Mouse (Mus musculus): ENCODE data around the gene Neu2.
A peak's percentile ranks its signal among the peaks of the same experiment; 100 is the strongest.

Gene Neu2

DNA sequence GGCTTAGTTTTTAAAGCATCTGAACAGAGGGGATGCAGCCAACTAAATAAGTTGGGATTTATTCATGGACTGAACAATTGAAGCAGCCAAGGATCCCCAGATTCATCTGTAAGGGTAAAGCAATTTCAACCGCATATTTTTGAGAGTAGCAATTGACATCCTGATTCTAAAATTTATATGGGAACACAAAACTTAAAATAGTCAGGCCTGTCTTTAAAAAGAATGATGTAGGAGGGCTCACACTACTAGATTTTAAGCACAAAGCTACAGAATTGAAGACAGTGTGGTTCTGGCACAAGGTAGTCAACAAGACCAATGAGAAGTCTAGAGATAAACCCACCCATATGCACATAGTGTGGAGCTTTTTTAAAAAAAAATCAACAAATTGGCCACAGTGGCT lies 27.3 kb downstream of the Neu2 start:
- no peak for DNase-seq (ENCODE audit: low spot score in 2 of 2)

DNA sequence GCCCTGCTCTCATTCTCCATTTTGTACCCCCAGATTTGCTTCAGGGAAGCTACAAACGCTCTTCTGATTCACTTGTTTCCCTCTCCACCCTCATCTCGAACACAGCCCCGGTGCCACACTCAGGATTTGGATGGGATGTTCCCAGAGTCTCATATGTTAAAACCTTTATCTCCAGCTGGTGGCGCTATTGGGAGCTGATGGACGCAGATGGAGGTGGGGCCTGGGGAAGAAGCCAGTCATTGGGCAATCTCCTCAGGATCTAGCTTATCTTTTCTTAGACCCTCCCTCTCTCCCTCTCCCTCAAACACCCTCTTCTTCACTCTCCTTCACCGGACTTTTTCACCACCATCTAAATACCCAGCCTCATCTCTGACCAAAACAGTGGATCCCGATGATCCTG lies 31.9 kb downstream of the Neu2 start:
- DNase-seq (ENCODE audit: low spot score in 2 of 2): peak in 1 of 2 experiments; percentile 26

GRCm38 (mm10) chr1:87551008-87551407 lies 41.3 kb downstream of the Neu2 start:
- DNase-seq (ENCODE audit: low spot score in 2 of 2): no peak

GRCm38 (mm10) chr1:87553586-87553985 lies 43.9 kb downstream of the Neu2 start:
- no peak for DNase-seq (ENCODE audit: low spot score in 2 of 2)

DNA sequence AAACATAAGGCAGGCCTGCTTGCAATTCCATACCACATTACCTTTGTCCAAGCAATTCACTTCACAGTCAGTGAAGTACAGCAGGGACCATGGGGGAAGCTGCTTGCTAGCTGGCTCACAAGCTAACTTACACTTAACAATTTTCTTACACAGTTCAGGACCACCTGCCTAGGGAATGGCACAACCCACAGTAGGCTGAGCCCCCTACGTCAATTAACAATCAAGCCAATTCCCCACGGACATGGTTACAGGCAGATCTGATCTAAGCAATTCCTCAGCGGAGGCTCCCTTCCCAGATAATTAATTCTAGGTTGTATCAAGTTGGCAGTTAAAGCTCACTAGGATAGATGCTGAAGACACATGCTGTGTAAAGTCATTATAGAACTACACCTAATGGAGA lies 53.3 kb downstream of the Neu2 start:
- DNase-seq (ENCODE audit: low spot score in 2 of 2): no peak

DNA sequence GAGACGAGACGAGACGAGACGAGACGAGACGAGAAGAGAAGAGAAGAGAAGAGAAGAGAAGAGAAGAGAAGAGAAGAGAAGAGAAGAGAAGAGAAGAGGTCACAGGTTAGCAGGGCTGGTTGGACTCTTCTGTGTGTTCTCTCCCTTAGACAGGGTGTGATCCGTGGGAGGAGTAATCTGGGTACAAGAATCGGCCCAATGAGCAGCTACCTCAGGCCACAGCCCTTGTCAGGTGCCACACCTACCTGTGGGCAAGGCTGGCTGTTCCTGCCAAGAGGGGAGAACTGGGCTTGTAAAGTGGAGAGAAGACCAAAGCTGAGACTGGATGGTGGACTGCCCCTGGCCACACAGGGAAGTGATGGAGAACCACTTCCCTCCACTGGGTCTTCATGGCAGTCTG lies 56.1 kb downstream of the Neu2 start:
- no peak for DNase-seq (ENCODE audit: low spot score in 2 of 2)

DNA sequence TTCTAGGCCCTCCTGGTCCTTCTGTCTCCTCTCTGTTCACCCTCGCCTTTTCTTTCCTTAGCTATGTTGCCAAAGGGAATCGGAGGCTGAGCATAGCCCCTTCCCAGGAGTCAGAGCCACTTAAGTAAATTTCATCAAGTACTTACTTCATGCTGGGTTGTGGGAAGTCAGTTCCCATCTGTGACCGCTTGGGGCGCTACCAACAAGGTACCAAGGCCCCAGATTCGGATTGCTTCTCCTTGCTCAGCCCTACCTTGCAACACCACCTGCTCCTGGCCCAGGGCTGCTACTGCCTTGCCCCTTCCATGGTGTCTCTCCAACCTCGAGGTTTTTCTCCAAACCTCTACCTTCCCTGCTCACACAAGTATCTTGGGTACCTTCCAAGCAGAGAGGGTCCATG lies 58.7 kb downstream of the Neu2 start:
- DNase-seq (ENCODE audit: low spot score in 2 of 2): no peak

GRCm38 (mm10) chr1:87573261-87573660 lies 63.6 kb downstream of the Neu2 start:
- no peak for DNase-seq (ENCODE audit: low spot score in 2 of 2)

DNA sequence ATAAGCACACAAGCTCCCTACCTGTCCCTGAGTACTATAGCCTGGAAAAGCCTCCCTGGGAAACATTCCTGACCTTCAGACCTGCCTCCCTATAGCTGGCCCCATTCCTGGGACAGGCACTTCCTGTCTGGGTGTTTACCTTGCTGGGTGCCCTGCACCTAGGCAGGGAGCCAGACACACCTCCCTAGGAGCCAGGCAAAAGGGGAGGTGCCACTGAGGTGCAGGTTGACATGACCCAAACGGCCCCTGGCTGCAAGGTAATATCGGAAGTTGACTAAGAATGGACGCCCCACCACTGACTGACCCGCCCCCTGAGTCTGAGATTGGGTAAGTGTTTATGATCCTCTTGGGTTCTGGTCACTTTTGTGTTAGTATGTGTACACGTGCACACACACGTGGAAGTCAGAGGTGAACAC lies 64.1 kb downstream of the Neu2 start, which contains the start of gene Ngef:
Gene Ngef (minus strand): TSS at position 71 of the 416 bp plus-strand sequence.
- DNase-seq (ENCODE audit: low spot score in 2 of 2): no peak

DNA sequence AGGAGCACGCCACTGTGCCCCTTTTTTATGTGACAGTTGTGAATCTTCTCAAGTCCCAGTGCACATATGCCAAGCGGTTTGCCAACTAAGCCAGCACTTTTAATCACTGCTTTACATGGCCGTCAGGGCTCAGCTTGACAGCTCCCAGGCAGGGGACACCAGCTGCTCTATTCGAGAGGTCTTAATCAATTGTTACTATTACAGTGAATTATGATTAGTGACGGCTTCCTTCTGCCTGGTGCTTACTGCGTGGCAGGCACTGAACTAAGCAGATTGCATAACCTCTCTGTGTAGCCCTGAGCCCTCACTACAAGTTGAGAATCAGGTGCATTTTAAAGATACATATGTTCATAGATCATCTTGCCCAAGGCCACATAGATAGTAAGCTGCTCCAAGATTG lies 64.7 kb downstream of the Neu2 start:
- no peak for DNase-seq (ENCODE audit: low spot score in 2 of 2)

GRCm38 (mm10) chr1:87574785-87575184 lies 65.1 kb downstream of the Neu2 start:
- DNase-seq (ENCODE audit: low spot score in 2 of 2): no peak

GRCm38 (mm10) chr1:87578965-87579364 lies 69.3 kb downstream of the Neu2 start:
- no peak for DNase-seq (ENCODE audit: low spot score in 2 of 2)

- DNase-seq (ENCODE audit: low spot score in 2 of 2): no peak
Observed at GRCm38 (mm10) chr1:87580824-87581223, 71.1 kb downstream of the Neu2 start.

DNA sequence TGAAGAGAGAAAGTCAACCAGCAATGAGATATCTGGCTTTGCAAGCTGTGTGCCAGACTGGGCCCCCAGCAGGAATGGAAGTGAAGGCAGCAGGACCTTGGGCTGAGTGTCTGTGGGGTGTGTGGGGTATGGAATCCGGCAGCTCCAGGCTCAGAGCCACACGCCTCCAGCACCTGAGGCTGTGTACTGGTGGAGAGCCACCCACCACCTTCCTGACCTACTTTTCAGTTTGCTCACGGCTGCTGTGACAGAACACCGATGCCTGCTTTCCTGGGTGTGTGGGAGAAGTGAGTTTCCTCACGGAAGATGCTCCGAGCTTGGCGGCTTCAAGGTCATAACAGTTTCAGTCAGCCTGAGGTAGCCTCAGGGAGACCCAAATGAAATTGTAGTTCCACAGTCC lies 79.5 kb downstream of the Neu2 start:
- peak; percentile 70 to 84 for DNase-seq (ENCODE audit: low spot score in 2 of 2)

DNA sequence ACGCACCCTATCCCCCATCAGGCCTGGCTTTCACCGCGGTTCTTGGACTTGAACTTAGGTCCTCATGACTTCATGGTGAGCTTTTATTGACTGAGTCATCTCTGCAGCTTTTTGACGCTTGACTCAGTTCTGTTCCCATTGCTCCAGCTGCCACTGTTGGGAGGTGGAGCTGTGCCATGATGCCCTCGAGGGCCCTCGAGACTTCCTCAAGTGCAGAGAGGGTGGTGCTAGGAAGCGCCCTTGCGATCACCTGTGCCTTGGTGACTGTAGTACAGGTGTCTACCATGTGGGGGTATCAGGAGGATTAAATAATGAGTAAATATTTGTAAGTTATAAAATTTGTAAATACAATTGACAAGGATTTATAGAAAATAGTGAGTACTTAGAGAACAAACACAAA lies 80.3 kb downstream of the Neu2 start:
- no peak for DNase-seq (ENCODE audit: low spot score in 2 of 2)

DNA sequence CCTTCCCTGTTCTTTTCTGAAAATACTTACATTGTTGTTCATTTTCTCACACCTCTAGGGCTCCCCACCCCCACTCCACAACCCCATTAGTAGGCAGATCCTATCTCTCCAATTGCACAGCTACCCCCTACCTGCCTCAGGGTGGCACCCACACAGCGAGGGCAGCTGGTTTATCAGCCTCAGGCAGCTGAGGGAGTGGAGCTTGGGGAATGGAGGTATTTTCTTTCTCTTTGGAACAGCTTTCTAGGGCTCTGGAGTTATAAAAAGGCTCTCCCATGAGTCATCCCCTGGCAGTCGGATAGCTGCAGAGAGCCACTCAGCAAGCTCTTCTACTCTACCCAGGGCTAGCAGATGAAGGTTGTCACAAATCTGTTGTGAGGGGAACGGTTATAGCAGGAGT lies 84.6 kb downstream of the Neu2 start:
- peak; percentile 56 to 62 for DNase-seq (ENCODE audit: low spot score in 2 of 2)

DNA sequence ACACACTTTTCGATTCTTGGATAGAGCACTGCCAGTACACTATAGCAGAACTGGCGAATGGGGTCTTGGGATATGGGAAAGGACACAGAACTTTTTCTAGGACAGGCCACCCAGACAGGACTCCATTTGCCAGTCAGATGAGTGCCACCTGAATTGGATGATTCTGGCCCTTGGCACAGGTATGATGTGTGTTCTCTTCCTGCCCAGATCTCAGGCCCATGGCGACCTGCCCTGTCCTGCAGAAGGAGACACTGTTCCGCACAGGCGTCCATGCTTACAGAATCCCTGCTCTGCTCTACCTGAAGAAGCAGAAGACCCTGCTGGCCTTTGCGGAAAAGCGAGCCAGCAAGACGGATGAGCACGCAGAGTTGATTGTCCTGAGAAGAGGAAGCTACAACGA lies 85.0 kb downstream of the Neu2 start:
- no peak for DNase-seq (ENCODE audit: low spot score in 2 of 2)

- DNase-seq (ENCODE audit: low spot score in 2 of 2): no peak
Observed at GRCm38 (mm10) chr1:87600533-87600932, 90.8 kb downstream of the Neu2 start.

DNA sequence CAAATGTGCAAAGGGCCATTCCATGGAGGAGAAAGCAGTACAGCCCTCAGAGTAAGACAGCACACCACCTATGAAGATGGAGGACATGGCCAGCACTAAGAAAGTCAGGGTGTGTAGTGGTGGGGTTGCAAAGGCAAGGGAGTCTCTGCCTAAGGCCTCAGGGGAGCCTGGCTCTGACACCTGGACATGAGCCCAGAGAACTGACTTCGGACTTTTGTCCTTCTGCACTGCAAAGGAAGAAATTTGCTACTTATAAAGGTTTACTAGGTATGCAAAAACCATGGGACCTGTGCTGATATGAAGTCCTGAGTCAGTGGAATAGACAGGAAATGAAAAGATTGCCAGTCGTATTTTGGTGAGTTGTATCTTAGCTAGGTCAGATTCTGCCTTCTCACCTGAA lies 92.1 kb downstream of the Neu2 start:
- DNase-seq (ENCODE audit: low spot score in 2 of 2): no peak

DNA sequence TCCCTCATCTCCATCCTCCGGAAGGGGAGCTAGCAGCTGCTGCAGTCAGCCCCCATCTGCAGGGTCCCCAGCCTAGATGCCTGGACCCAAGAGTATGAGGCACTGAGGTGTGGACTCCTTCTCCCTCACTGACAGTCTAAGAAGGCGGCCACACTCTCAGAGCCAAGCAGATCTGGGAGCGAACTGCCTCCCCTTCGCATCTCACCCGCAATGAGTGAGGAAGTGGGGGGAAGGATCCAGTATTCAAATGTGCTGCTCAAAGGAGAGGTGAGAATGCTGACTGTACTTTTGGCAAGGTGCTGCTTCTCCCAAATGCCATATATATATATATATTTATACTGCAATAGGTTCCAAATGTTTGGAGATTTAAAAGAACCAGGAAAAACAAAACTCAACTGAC lies 93.7 kb downstream of the Neu2 start:
- peak; percentile 40 to 69 for DNase-seq (ENCODE audit: low spot score in 2 of 2)

DNA sequence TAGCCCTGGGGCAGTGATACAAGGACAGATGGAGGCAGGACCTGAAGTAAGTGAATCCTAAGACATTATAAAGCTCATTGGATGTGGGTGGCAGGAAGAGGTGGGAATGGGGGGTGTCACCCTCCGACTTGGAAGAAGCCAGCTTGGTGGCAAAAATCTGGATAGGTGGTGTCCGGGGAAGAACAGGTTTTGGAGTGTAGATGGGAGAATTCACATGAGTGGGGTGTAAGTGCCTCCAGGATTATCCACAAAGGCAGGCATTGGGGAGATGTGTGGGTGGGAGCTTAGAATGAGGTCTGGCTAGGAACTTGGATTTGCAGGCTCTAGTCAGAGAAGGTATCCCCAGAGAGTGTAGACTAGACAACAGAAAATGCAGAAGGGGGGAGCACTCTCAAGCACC lies 95.6 kb downstream of the Neu2 start:
- peak; percentile 30 to 52 for DNase-seq (ENCODE audit: low spot score in 2 of 2)

GRCm38 (mm10) chr1:87607385-87608091 lies 97.8 kb downstream of the Neu2 start:
- DNase-seq (ENCODE audit: low spot score in 2 of 2): peak; percentile 74 to 76

GRCm38 (mm10) chr1:87608416-87609046 lies 98.8 kb downstream of the Neu2 start:
- no peak for DNase-seq (ENCODE audit: low spot score in 2 of 2)

All from right cerebral cortex, postnatal 36 days (tissue).